Mouse (Mus musculus) lung, embryonic 16.5 days (tissue): ENCODE measurements at regions not wholly inside any gene's neighbourhood (a gene's known extent, or its start where the extent isn't known, plus 50 kb on each side); places are given as distances from the start of the nearest gene placed in this dataset.
"Not testable (repeated sequence)": the region's sequence is repeated elsewhere in the genome, so short reads cannot be mapped to it uniquely, and the experiment has no call there.

Experiments used
- ATAC-seq: fragments of 200-750 bp; cut with Nextera tagmentation; 2 replicates; pipeline ENCODE4 v1.8.0; 2017; ENCODE audit warnings: low read depth, mild to moderate bottlenecking, moderate library complexity
- H3K27ac ChIP-seq: fragments of 300-500 bp; sonication (generic); 2 replicates; pipeline ENCODE4 v1.5.1; 2014; ENCODE audit warnings: mild to moderate bottlenecking, control low read depth, low read length
- H3K27me3 ChIP-seq: fragments of 300-500 bp; sonication (generic); 2 replicates; pipeline ENCODE4 v1.6.1; 2014; ENCODE audit warnings: low read depth, low read length, mixed read lengths; ENCODE audit not compliant: control insufficient read depth, insufficient read depth
- H3K36me3 ChIP-seq: fragments of 300-500 bp; sonication (generic); 2 replicates; pipeline ENCODE4 v1.6.1; 2014; ENCODE audit warnings: low read length; ENCODE audit not compliant: control insufficient read depth, insufficient read depth
- H3K4me1 ChIP-seq: fragments of 300-500 bp; sonication (generic); replicated peaks from 2 replicates; pipeline ENCODE4 v1.6.1; 2014; ENCODE audit warnings: low read length, mixed read lengths; ENCODE audit not compliant: control insufficient read depth, insufficient read depth
- H3K4me2 ChIP-seq: fragments of 300-500 bp; sonication (generic); 2 replicates; pipeline ENCODE4 v1.6.1; 2014; ENCODE audit warnings: low read depth, low read length, control low read depth
- H3K4me3 ChIP-seq: fragments of 300-500 bp; sonication (generic); 2 replicates; pipeline ENCODE4 v1.5.1; 2014; ENCODE audit warnings: mild to moderate bottlenecking, low read length, control low read depth
- H3K9ac ChIP-seq: fragments of 300-500 bp; sonication (generic); 2 replicates; pipeline ENCODE4 v1.6.1; 2014; ENCODE audit warnings: low read length, control low read depth
- H3K9me3 ChIP-seq: fragments of 300-500 bp; sonication (generic); 2 replicates; pipeline ENCODE4 v1.6.1; 2016; ENCODE audit warnings: low read length; ENCODE audit not compliant: control insufficient read depth
- WGBS: fragments of 180-500 bp; shearing (Covaris S2); extraction: QIAGEN DNeasy Blood & Tissue Kit; methylation state at CpG from one replicate; pipeline ENCODE4 v1.1.7; 2014; 5-methylcytosine and 5-hydroxymethylcytosine counted together

GRCm38 (mm10) chr2:107945837-107946451 lies 655.5 kb downstream of the Kcna4 start:
- no peak for ATAC-seq
- Histone ChIP-seq H3K4me1 (no peaks in the 10 kb centered on the region), H3K4me2 (no peak overlapping the region), H3K27ac (no peak overlapping the region), H3K9ac (no peak overlapping the region), H3K9me3 (no peaks in the 10 kb centered on the region), H3K27me3 (no peaks in the 10 kb centered on the region), H3K36me3 (no peaks in the 10 kb centered on the region), H3K4me3 (no peak overlapping the region)
- 9% methylated on average over 3 of the region's 3 CpGs for WGBS

GRCm38 (mm10) chr2:107955608-107956127 lies 665.2 kb downstream of the Kcna4 start:
- not testable (repeated sequence) for H3K9me3 ChIP-seq, H3K4me1 ChIP-seq, H3K36me3 ChIP-seq, H3K27ac ChIP-seq, ATAC-seq, H3K9ac ChIP-seq, H3K4me3 ChIP-seq, H3K27me3 ChIP-seq, H3K4me2 ChIP-seq
- WGBS, result 75% methylated on average over 8 of the region's 9 CpGs

- not testable (repeated sequence) for H3K4me1 ChIP-seq, H3K4me2 ChIP-seq, ATAC-seq, H3K36me3 ChIP-seq, H3K9me3 ChIP-seq, H3K27ac ChIP-seq, H3K4me3 ChIP-seq, H3K27me3 ChIP-seq, H3K9ac ChIP-seq
- 84% methylated on average over 8 of the region's 8 CpGs for WGBS
Observed at GRCm38 (mm10) chr2:107963921-107964320, 673.5 kb downstream of the Kcna4 start.

- H3K4me1 ChIP-seq, result no peaks in the 10 kb centered on the region
- no peak overlapping the region for H3K4me2 ChIP-seq
- H3K36me3 ChIP-seq, result no peaks in the 10 kb centered on the region
- H3K27ac ChIP-seq, result no peak overlapping the region
- no peaks in the 10 kb centered on the region for H3K9me3 ChIP-seq
- WGBS, result 84% methylated on average over 2 of the region's 2 CpGs
- no peak overlapping the region for H3K4me3 ChIP-seq
- H3K9ac ChIP-seq, result no peak overlapping the region
- H3K27me3 ChIP-seq, result no peaks in the 10 kb centered on the region
- no peak for ATAC-seq
Observed at GRCm38 (mm10) chr2:107964841-107965240, 674.4 kb downstream of the Kcna4 start.

GRCm38 (mm10) chr2:107965336-107966306 lies 675.2 kb downstream of the Kcna4 start:
- H3K27ac ChIP-seq, result no peak overlapping the region
- no peaks in the 10 kb centered on the region for H3K36me3 ChIP-seq
- no peak overlapping the region for H3K4me3 ChIP-seq
- no peak overlapping the region for H3K9ac ChIP-seq
- H3K27me3 ChIP-seq, result no peaks in the 10 kb centered on the region
- ATAC-seq, result no peak
- no peaks in the 10 kb centered on the region for H3K9me3 ChIP-seq
- WGBS, result 71% methylated on average over 7 of the region's 7 CpGs
- no peak overlapping the region for H3K4me2 ChIP-seq
- no peaks in the 10 kb centered on the region for H3K4me1 ChIP-seq

GRCm38 (mm10) chr2:107968526-107968925 lies 678.1 kb downstream of the Kcna4 start:
- no peak overlapping the region for H3K4me2 ChIP-seq
- H3K36me3 ChIP-seq, result no peaks in the 10 kb centered on the region
- 43% methylated on average over 2 of the region's 2 CpGs for WGBS
- H3K27me3 ChIP-seq, result no peaks in the 10 kb centered on the region
- no peak overlapping the region for H3K4me3 ChIP-seq
- no peaks in the 10 kb centered on the region for H3K4me1 ChIP-seq
- no peak overlapping the region for H3K9ac ChIP-seq
- ATAC-seq, result no peak
- no peaks in the 10 kb centered on the region for H3K9me3 ChIP-seq
- H3K27ac ChIP-seq, result no peak overlapping the region

GRCm38 (mm10) chr2:107969526-107969925 lies 679.1 kb downstream of the Kcna4 start:
- H3K4me1 ChIP-seq, result no peaks in the 10 kb centered on the region
- no peaks in the 10 kb centered on the region for H3K27me3 ChIP-seq
- no peak for ATAC-seq
- H3K9ac ChIP-seq, result no peak overlapping the region
- no peak overlapping the region for H3K4me2 ChIP-seq
- no peaks in the 10 kb centered on the region for H3K36me3 ChIP-seq
- no peak overlapping the region for H3K4me3 ChIP-seq
- no peaks in the 10 kb centered on the region for H3K9me3 ChIP-seq
- 71% methylated on average over 2 of the region's 2 CpGs for WGBS
- no peak overlapping the region for H3K27ac ChIP-seq

GRCm38 (mm10) chr2:107973528-107973927 lies 683.1 kb downstream of the Kcna4 start:
- WGBS, result 57% methylated on average over 4 of the region's 4 CpGs
- no peak for ATAC-seq
- Histone ChIP-seq H3K4me1 (no peaks in the 10 kb centered on the region), H3K4me2 (no peak overlapping the region), H3K27me3 (no peaks in the 10 kb centered on the region), H3K9me3 (no peaks in the 10 kb centered on the region), H3K36me3 (no peaks in the 10 kb centered on the region), H3K27ac (no peak overlapping the region), H3K4me3 (no peak overlapping the region), H3K9ac (no peak overlapping the region)

- H3K27me3 ChIP-seq, result no peaks in the 10 kb centered on the region
- H3K27ac ChIP-seq, result no peak overlapping the region
- H3K4me1 ChIP-seq, result no peaks in the 10 kb centered on the region
- ATAC-seq, result no peak
- no peaks in the 10 kb centered on the region for H3K9me3 ChIP-seq
- no peak overlapping the region for H3K9ac ChIP-seq
- H3K4me2 ChIP-seq, result no peak overlapping the region
- H3K36me3 ChIP-seq, result no peaks in the 10 kb centered on the region
- WGBS, result 65% methylated on average over 6 of the region's 6 CpGs
- H3K4me3 ChIP-seq, result no peak overlapping the region
Observed at GRCm38 (mm10) chr2:107994831-107995230, 704.4 kb downstream of the Kcna4 start.
